Mouse (Mus musculus) thymus, postnatal 36 days (tissue): ENCODE measurements around the gene Adgra1.

ENCODE experiments used
- DNase-seq, 2 experiments: peaks; one replicate each; pipeline ENCODE4 v3.0.0; 2022; ENCODE audit warnings: mixed read lengths in 2 of 2

Adgra1 gene

GRCm38 (mm10) chr7:139834036-139834435, at the start of gene Adgra1:
Adgra1 (plus strand) TSS chr7:139834174.
- DNase-seq = no peak

- no peak for DNase-seq
These were observed 46.6 kb upstream of the Adgra1 start for GRCm38 (mm10) chr7:139787382-139787781.

- no peak for DNase-seq
These were observed 45.0 kb upstream of the Adgra1 start for GRCm38 (mm10) chr7:139788927-139789326.

- DNase-seq = no peak
These were observed 44.3 kb upstream of the Adgra1 start for GRCm38 (mm10) chr7:139789718-139790117.

DNA sequence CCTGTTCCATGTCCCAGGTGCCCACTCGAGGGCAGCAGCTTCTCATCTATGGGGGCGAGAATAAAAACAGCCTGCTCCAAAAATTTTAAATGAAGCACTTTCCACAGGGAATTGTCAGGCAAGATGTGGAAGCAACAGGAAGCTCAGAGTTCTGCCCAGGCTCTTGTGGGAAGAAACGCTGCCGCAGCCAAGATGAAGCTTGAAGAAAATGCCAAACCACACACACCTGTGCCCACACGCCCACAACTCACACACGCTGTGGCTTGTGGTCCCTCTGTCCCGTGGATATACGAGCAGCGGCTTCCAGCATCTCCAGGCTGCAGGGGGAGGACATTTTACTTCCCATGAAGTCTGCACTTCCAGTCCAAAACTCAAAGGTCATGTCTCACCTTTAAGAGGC, 42.4 kb upstream of the Adgra1 start:
- no peak for DNase-seq

- no peak for DNase-seq
These were observed 38.9 kb upstream of the Adgra1 start for GRCm38 (mm10) chr7:139795004-139795605.

DNA sequence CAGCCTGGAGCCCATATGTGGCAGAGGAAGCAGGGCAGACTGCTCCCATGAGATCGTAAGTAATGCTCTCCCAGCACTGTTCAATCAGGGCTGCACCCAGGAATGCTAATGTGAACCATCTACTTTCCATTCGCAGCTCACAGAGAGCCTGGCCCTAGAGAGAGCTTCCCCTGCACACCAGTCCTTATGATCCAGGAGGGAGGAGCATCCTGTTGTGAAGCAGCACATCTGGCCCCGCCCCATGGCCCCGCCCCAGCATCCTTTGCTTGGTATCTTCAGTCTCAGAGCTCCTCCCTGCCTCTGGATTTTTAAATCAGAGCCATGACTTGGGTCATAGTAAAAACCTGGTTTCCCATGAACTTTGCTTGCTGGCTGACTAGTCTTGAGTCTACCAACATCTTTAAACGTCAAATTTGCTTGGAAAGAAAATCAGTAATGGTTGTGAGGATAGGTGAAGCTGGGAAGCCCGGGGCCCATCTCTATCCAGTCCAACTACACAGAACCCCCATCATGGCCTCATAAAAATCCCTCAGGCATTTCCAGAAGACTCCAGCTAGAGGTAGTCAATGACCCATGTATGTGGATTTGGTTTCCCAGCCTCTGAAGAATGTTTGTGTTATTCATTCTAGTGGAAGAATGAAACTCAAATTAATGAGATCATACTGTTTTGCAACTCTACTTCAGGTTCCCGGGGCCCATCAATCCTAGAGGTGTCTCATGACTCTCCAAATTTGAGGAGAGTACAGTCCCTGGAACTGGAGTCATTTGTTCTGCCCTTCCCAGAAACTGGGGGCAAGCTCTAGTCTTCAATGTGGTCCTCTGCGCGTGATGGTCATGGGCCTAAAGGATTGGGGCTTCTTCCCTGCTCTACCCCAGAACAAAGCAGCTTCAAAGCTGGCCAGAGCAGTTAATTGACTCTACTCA, 36.5 kb upstream of the Adgra1 start:
- DNase-seq = no peak

DNA sequence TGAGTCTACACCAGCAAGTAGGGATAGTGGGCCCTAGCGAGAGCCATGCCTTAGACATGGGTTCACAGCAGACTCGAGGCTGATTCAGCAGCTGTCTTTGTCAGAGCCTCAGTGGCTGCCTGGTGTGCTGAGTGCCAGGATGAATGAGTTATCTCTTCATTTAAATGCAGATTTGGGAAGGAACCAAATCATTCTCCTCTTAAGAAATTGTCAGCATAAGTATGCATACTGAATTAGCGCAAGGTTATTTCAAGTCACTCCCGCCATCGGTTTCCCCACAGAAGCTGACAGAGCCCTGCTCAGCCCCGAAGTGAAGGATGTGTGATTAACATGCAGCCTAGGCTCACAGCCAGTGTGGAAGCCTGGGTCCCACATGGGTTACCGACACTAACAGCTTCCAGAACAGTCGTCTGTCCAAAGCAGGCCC, 27.8 kb upstream of the Adgra1 start:
- DNase-seq = no peak

- no peak for DNase-seq
These were observed 23.9 kb upstream of the Adgra1 start for GRCm38 (mm10) chr7:139810036-139810435.

- no peak for DNase-seq
These were observed 22.3 kb upstream of the Adgra1 start for GRCm38 (mm10) chr7:139811706-139812105.

DNA sequence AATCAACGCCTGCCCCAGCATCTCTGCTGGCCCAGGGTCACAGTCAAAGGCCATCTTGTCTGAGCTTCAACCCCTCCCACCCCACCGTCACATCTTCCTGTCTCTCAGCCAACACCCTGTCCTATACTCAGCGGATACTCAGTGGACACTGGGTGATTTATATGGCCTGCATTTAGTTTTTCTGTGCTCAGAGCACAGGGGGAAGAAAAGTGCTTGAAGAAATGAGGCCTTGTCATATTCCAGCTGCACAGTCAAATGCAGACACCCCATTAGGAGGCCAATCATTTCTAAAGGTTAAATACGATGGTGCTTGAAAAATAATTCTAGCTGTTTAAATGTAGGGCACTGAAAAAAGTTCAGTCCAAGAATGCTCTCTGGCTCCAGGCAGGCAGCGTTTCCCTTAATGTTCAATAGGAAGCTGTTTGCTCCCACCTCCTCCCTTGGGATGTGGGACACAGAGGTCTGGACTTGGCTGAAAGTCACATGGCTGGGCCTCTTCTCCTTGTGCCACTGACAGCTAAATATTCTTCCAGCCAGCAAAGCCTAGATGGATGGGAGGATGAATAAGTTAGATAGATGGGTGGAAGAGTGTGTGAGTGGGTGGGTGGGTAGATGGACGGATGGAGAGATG, 20.3 kb upstream of the Adgra1 start:
- no peak for DNase-seq

DNA sequence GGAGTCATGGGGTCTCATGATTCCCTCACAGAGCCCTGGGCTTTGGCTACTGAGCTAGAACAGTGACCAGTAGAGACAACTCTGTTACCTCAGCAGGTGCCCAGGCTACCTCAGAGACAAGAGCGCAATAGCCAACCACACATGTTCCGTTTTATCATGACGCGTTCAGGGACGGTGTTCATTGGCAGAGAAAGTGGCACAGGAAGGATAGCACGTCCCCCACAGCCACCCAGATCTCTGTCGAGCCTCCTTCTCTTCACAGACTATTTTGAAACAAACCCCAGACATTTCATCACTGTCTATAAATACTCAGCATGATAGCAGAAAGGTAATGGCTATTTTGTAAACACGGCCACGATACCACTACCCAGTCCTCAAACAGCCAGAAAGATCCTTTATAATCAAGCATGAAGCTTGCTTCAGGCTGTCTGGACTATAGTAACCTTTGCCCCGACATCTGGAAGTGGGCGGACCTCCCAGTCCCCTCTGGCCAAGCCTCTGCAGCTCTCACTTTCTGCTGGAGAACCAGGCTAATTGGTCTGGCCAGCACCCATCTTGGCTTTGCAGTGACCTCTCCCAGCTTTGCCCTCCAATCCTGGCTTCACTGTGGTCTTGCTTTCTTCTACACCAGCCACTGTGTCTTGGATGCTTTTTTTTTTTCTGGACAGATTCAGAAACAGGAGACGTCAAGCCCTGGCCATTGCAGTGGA, 11.5 kb upstream of the Adgra1 start:
- no peak for DNase-seq

GRCm38 (mm10) chr7:139827687-139828086, 6.3 kb upstream of the Adgra1 start:
- DNase-seq = no peak

- no peak for DNase-seq
These were observed 442 bp upstream of the Adgra1 start for GRCm38 (mm10) chr7:139833532-139833931.

GRCm38 (mm10) chr7:139835140-139836131, 1.5 kb downstream of the Adgra1 start:
- no peak for DNase-seq

DNA sequence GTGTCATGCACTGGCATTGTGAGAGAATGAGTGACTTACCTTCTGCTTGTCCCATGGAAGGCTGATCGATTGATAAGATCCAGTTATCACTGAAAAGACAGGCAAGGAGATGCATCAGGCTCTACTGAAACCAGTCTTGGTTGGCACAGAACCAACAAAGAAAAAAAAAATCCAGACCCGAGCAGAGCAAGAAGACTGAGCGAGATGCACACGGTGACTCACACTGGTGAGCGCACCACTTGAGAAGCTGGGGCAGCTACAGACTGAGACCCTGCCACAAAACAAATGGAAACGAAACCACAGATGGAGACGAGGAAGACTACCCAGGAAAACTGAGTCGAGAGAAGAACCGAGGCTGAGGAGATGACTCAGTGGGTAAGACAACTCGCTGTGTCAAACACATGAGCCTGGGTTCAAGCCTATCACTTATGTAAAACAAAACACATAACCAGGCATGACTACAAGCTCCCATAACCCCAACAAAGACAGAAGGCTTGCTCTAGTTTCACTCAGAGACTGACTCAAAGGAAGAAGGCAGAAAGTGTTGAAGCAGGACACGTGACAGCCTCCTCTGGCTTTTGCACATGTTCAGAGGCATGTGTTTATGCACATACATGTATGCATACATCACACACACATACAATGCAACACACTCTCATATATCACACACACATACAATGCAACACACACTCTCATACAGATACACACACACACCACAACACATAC, 6.6 kb downstream of the Adgra1 start:
- DNase-seq = no peak

- no peak for DNase-seq
These were observed 8.4 kb downstream of the Adgra1 start for GRCm38 (mm10) chr7:139842397-139842796.

DNA sequence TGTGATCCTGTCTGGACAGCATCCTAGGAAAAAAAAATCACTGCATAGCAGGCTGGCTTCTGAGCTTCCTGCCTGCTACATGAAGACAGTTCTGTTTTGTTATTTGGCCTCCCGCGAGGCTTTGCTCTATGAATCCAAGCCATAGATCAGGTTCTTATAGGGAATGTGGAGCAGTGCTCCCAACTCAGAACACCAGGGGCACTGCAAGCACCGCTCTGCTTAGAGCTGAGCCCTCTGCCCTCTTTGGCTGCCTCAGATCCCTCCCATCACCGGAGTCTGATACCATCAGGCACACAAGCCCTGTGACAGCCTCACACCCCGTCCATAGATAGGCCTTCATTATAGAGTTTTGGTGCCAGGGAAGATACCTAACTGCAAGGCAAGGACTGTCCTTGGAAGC, 9.2 kb downstream of the Adgra1 start:
- DNase-seq = no peak

GRCm38 (mm10) chr7:139843776-139844175, 9.8 kb downstream of the Adgra1 start:
- no peak for DNase-seq

GRCm38 (mm10) chr7:139845101-139845500, 11.1 kb downstream of the Adgra1 start:
- DNase-seq = no peak

- no peak for DNase-seq
These were observed 16.2 kb downstream of the Adgra1 start for GRCm38 (mm10) chr7:139850152-139850551.
